Mouse (Mus musculus) gastrocnemius, postnatal 4 days (tissue): ENCODE results near the gene Slc10a2. TPM values are rescaled to one million over a fixed set of nuclear protein-coding genes. Genes with fewer than 3 reads are reported as not detected.
"Not testable (repeated sequence)": the region's sequence is repeated elsewhere in the genome, so short reads cannot be mapped to it uniquely, and the experiment has no call there.

ENCODE experiments used
- DNase-seq, 2 experiments: peaks; one replicate each; pipeline ENCODE4 v3.0.0; 2021 to 2022; ENCODE audit warnings: low spot score in 2 of 2, mixed read lengths in 2 of 2
- long read RNA-seq, 2 experiments: library from polyadenylated mRNA; stranded (forward); transcript quantifications; one replicate each; pipeline ENCODE4 v2.0.0; 2021
- total RNA-seq, 2 experiments: library from RNA; stranded (reverse); gene quantifications; 2 replicates each; pipeline ENCODE4 v1.2.3; 2021

Gene Slc10a2
- total RNA-seq: not detected
- long read RNA-seq, experiment 1: 0 reads
- long read RNA-seq, experiment 2: 0 reads

DNA sequence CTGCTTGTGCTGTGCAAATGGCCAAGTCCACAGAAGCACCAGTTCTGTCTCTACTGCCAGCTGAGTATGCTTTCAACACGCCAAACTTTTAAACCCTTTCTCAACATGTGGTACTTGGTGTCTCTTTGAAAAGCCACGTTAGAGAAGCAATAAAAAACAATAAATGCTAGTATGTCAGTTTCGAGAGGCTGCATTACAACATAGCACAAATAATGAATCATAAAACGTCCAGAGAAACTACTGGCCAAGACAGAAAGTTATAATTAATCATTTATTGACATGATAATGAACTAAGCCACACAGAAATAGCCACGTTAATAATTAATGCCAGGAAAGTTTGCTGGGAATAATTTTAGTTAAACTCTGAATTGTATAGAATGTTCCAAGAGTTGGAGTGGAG, at the start of gene Slc10a2:
TSS of gene Slc10a2 (minus strand) at position 166 of the 400 bp plus-strand sequence.
- DNase-seq: no peak

DNA sequence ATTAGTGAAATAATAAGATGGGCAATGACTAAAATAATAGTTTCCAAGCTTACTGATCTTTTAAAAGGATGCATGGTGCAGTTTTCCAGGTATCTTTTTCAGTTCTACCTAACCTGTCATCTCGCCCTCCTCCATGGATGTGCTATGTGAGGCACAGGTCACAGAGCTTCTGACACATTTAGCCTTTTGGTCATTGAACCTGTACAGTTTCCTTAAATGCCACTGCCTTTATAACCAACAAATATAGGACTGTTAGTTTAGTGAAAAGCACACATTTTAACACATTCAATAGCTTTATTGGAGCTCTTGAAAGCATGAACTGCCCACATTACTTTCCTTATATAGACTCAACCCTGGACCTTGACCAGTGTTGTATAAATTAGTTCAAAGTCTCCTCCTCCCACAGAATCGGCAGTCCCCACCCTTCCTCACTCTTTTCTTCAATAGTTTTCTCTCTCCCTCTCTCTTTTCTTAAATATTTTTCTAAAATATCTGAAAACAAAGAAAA, 24.2 kb upstream of the Slc10a2 start:
- no peak for DNase-seq

DNA sequence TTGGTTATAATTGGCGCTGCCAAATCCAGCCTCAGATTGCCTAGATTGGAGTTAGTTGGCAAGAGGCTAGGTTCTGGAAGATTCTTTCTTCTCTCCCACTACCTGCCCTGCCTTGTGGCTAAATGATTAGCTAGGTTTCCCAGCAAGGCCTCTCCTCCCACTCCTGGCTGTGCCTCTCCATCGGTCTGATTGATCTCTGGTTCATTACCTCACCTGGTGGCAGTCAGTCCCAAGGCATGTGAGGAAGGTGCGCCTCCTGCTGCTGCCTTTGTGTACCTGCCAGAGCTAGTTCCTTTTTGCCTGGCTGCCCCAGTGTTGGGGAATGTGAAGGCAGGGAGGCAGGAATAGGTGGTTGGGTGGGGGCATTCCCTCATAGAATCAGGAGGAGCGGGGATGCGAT, 1.7 kb upstream of the Slc10a2 start:
- DNase-seq: no peak

DNA sequence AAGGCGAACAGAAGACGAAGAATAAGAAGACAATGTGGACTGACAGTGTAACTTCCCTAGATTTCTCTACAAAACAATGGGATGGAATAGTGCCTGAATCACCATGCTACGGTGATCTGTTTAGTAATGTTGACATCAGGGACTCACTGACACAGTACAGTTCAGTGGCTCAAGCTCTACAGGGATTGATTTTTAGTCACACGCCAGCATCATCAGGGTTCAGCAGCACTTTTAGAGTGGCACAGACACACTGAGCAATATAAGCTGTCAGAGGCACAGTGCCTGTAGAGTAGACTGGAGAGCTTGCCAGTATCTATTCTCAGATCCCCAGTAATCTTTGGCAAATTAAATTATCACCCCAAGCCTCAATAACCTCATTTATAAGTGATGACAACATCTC, 9.8 kb downstream of the Slc10a2 start:
- DNase-seq: no peak

DNA sequence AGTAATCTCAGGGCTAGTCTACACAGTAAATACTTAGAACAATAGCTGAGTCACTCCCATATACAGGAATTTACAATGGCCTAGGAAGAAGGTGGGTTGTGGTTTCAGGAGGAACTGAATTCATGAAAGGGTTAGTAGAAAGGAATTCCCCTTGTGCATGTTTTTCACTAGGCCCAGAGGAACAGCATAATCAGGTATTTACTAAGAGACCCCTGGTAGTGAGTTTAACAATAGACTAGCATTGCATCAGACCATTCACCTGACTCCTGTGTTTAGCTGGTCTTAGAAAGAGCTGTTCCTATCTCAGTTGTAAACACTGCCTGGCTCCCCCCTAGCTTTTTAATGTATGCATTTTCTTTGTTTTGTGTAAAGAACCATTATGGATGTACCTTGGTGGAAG, 11.2 kb downstream of the Slc10a2 start:
- DNase-seq: not testable (repeated sequence)

DNA sequence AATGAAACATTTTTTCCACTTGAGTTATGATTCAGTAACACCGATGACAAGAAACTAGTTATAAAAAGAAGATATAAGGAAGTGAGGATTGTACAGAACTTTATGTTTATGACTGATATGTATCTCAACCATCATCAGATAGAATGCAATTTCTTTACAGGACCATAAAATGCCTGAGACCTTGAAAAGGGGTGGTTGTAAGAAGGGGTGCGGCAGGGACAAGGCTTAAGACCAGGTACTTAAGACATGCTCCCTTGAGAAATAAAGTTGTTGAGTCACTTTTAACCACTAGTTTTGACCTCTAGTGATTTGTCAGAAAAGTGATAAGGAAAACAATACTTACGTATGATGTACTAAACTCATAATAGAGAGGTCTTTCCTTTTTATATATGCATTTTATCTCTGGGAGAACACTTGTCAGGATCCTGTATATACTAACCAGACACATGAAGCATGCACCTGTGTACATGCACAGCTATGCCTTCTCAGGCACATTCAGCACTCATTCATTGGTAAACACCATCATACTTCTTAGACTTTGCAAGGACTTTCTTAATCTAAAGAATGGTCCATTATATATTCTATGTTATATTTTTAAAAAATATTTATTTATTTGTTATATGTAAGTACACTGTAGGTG, 31.4 kb downstream of the Slc10a2 start:
- no peak for DNase-seq

DNA sequence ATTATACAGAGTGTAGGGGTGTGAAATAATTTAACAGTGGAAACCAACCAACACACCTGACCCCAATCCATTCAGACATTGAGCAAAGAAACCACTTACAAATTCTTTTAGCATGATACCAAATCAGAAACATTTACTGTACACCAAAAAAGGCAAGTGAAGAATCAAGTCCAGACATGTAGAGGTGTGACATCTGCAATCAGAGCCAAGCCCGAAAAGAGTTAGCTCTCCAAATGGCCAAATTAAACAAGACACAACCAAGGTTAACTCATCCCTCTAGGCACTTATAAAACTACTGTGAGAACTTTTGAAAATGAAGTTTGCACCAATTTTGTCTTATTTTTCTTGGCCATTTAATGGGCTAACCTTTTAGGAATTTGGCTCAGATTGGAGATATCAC, 46.3 kb downstream of the Slc10a2 start:
- no peak for DNase-seq

DNA sequence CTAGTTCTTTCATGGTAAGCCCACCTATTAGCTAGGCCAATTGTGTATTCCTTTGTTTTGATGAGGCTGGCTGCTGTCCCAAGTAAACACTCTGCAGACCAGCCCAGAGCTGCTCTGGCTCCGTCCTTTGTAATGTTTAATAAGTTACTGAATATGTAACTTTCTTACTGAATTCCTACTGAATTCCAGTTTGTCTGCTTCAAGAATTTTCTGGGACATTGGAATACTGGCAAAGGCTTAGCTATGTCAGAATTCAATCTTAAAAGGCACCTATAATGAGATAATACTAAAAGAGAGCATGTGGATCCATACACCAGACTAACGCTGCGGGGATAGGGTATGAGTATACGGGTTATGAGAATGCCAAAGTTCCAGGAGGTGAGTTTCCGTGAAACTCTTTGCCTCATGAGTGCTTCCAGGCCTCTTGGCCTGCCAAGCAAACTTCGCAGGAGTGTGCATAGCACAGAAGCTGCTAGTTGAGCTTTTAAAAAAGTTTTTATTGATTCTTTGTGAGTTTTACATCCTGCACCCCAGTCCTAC, 60.7 kb downstream of the Slc10a2 start:
- DNase-seq: not testable (repeated sequence)

DNA sequence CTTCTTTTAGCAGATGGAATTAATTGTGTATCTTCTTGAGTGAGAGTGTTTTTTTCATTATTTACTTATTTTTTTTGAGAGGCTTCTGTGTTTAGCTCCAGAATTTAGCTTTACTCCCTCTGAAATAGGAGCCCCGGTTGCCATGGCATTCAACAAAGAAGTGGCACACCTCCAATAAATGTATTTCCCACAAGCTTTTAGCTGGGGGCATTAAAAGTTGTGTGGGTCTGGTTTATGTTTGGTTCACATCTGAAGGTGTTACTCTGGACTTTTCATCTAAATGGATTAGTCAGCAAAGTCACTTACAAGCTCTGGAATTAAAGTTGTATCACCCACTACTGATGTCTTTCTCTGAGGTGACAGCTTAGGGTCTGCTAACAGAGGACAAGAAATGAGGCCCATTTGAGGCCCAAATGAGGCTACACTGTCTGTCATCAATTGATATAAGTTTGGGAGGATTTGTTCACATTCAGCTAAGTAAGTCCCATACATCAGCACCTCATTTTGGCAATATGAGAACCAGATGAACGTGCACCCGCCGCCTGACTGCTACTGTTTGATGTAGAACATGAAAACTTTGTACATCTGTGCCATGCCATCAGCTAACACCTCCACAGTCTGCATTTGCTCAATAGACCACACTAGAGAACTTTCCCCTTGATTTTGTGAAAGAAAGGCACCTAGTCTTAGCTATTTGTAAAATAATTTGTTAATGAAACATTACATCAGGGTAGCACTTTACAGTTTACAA, 66.2 kb downstream of the Slc10a2 start:
- no peak for DNase-seq
